Mouse (Mus musculus) MEL (cell line): Measurements from ENCODE around the gene Hipk3. TPM values are rescaled to one million over a fixed set of nuclear protein-coding genes. Genes with fewer than 3 reads are reported as not detected.

Experiments used
- DNase-seq: peaks from one replicate; pipeline ENCODE4 v3.0.0; 2011; ENCODE audit warnings: low read depth, low spot score
- H3K27ac ChIP-seq: 2 replicates; pipeline ENCODE4 v1.5.1; 2012; ENCODE audit warnings: low read depth, mild to moderate bottlenecking, control low read depth, low read length, moderate library complexity; ENCODE audit not compliant: control insufficient read depth
- H3K27me3 ChIP-seq, 2 experiments: fragments of 150-350 bp in 1 of 2; sonication (generic) in 1 of 2; 2 replicates each; pipeline ENCODE4 v1.6.1; 2012; ENCODE audit warnings: low read length in 2 of 2, mild to moderate bottlenecking in 2 of 2, improper control_type of control experiment in 1 of 2, moderate library complexity in 1 of 2; ENCODE audit not compliant: insufficient read depth in 2 of 2, control insufficient read depth in 1 of 2
- H3K36me3 ChIP-seq, 2 experiments: 2 replicates each; pipeline ENCODE4 v1.6.1; 2012 to 2014; ENCODE audit warnings: low read length in 2 of 2, improper control_type of control experiment in 1 of 2, inconsistent platforms in 1 of 2, mild to moderate bottlenecking in 1 of 2; ENCODE audit not compliant: insufficient read depth in 2 of 2, control insufficient read depth in 1 of 2
- H3K4me1 ChIP-seq, 2 experiments: fragments of 150-350 bp in 1 of 2; sonication (generic) in 1 of 2; 2 replicates each; pipeline ENCODE4 v1.6.1; 2012; ENCODE audit warnings: low read length in 2 of 2, improper control_type of control experiment in 1 of 2, mild to moderate bottlenecking in 1 of 2; ENCODE audit not compliant: insufficient read depth in 2 of 2, control insufficient read depth in 1 of 2
- H3K4me3 ChIP-seq, 2 experiments: fragments of 150-350 bp in 1 of 2; sonication (generic) in 1 of 2; 2 replicates each; pipeline ENCODE4 v1.5.1; 2012; ENCODE audit warnings: low read depth in 2 of 2, low read length in 2 of 2, mild to moderate bottlenecking in 2 of 2, moderate library complexity in 2 of 2, control low read depth in 1 of 2, improper control_type of control experiment in 1 of 2; ENCODE audit not compliant: control insufficient read depth in 1 of 2, insufficient read depth in 1 of 2
- H3K79me2 ChIP-seq: 2 replicates; pipeline ENCODE4 v1.6.1; 2012; ENCODE audit warnings: mild to moderate bottlenecking, low read length, moderate library complexity; ENCODE audit not compliant: control insufficient read depth, poor library complexity, insufficient read depth
- H3K9ac ChIP-seq: 2 replicates; pipeline ENCODE4 v1.6.1; 2012; ENCODE audit warnings: low read depth, mild to moderate bottlenecking, control low read depth, low read length, moderate library complexity; ENCODE audit not compliant: control insufficient read depth, poor library complexity, severe bottlenecking
- H3K9me3 ChIP-seq: fragments of 150-350 bp; sonication (generic); replicated peaks from 2 replicates; pipeline ENCODE4 v1.6.1; 2012; ENCODE audit warnings: mild to moderate bottlenecking, low read length, improper control_type of control experiment, moderate library complexity; ENCODE audit not compliant: insufficient read depth
- CTCF ChIP-seq, 3 experiments: IDR thresholded peaks in 2 of 3; conservative IDR thresholded peaks in 1 of 3; 2 replicates each; pipeline ENCODE4 v1.5.1; 2011 to 2012; ENCODE audit warnings: low read length in 3 of 3, low read depth in 2 of 3, mild to moderate bottlenecking in 2 of 3, improper control_type of control experiment in 1 of 3, inconsistent platforms in 1 of 3, mixed read lengths in 1 of 3, moderate library complexity in 1 of 3; ENCODE audit not compliant: control insufficient read depth in 1 of 3, insufficient read depth in 1 of 3, poor library complexity in 1 of 3, severe bottlenecking in 1 of 3
- E2F4 ChIP-seq: IDR thresholded peaks from 2 replicates; pipeline ENCODE4 v1.6.1; 2011; ENCODE audit warnings: low read depth, low read length, improper control_type of control experiment, borderline replicate concordance
- ETS1 ChIP-seq: IDR thresholded peaks from 2 replicates; pipeline ENCODE4 v1.6.1; 2012; ENCODE audit warnings: low read depth, mild to moderate bottlenecking, inconsistent platforms, low read length, improper control_type of control experiment, moderate library complexity
- JUND ChIP-seq: IDR thresholded peaks from 2 replicates; pipeline ENCODE4 v1.6.1; 2011; ENCODE audit warnings: low read depth, mild to moderate bottlenecking, improper control_type of control experiment, low read length
- KAT2A ChIP-seq: conservative IDR thresholded peaks from 2 replicates; pipeline ENCODE4 v1.6.1; 2012; ENCODE audit warnings: low read depth, low read length, improper control_type of control experiment, inconsistent platforms
- MAZ ChIP-seq: IDR thresholded peaks from 2 replicates; pipeline ENCODE4 v1.6.1; 2012; ENCODE audit warnings: low read depth, mild to moderate bottlenecking, inconsistent platforms, low read length, improper control_type of control experiment
- MXI1 ChIP-seq: IDR thresholded peaks from 2 replicates; pipeline ENCODE4 v1.6.1; 2011; ENCODE audit warnings: mild to moderate bottlenecking, low read depth, low read length, improper control_type of control experiment
- MYB ChIP-seq: IDR thresholded peaks from 2 replicates; pipeline ENCODE4 v1.6.1; 2011; ENCODE audit warnings: mild to moderate bottlenecking, low read depth, low read length, improper control_type of control experiment
- MYC ChIP-seq: IDR thresholded peaks from 2 replicates; pipeline ENCODE4 v1.6.1; 2011; ENCODE audit warnings: low read depth, mild to moderate bottlenecking, low read length, improper control_type of control experiment, moderate library complexity
- NELFE ChIP-seq: IDR thresholded peaks from 2 replicates; pipeline ENCODE4 v1.6.1; 2011; ENCODE audit warnings: low read depth, low read length, improper control_type of control experiment
- NRF1 ChIP-seq: IDR thresholded peaks from 2 replicates; pipeline ENCODE4 v1.6.1; 2014; ENCODE audit warnings: low read depth, mild to moderate bottlenecking, inconsistent platforms, low read length, improper control_type of control experiment, moderate library complexity; ENCODE audit not compliant: poor library complexity, insufficient read depth, severe bottlenecking
- POLR2AphosphoS2 ChIP-seq: IDR thresholded peaks from 2 replicates; pipeline ENCODE4 v1.6.1; 2011; ENCODE audit warnings: low read length, improper control_type of control experiment
- POLR2AphosphoS5 ChIP-seq: IDR thresholded peaks from 2 replicates; pipeline ENCODE4 v1.6.1; 2012; ENCODE audit warnings: low read depth, borderline replicate concordance, mild to moderate bottlenecking, inconsistent platforms, low read length, moderate library complexity, mixed read lengths
- RAD21 ChIP-seq: IDR thresholded peaks from 2 replicates; pipeline ENCODE4 v1.6.1; 2011; ENCODE audit warnings: mild to moderate bottlenecking, low read depth, low read length, improper control_type of control experiment
- RCOR1 ChIP-seq: IDR thresholded peaks from 2 replicates; pipeline ENCODE4 v1.6.1; 2012; ENCODE audit warnings: low read depth, mild to moderate bottlenecking, inconsistent platforms, low read length, improper control_type of control experiment
- SMC3 ChIP-seq: IDR thresholded peaks from 2 replicates; pipeline ENCODE4 v1.6.1; 2011; ENCODE audit warnings: low read depth, low read length, improper control_type of control experiment
- TAL1 ChIP-seq: IDR thresholded peaks from 2 replicates; pipeline ENCODE4 v1.6.1; 2012; ENCODE audit warnings: mild to moderate bottlenecking, inconsistent platforms, low read length, moderate library complexity, mixed read lengths
- TCF12 ChIP-seq: IDR thresholded peaks from 2 replicates; pipeline ENCODE4 v1.6.1; 2014; ENCODE audit warnings: low read depth, mild to moderate bottlenecking, inconsistent platforms, low read length, improper control_type of control experiment, moderate library complexity
- UBTF ChIP-seq: IDR thresholded peaks from 2 replicates; pipeline ENCODE4 v1.6.1; 2012; ENCODE audit warnings: low read depth, mild to moderate bottlenecking, inconsistent platforms, low read length, improper control_type of control experiment, moderate library complexity, borderline replicate concordance; ENCODE audit not compliant: insufficient read depth
- USF1 ChIP-seq: IDR thresholded peaks from 2 replicates; pipeline ENCODE4 v1.6.1; 2014; ENCODE audit warnings: low read depth, mild to moderate bottlenecking, inconsistent platforms, low read length, improper control_type of control experiment, moderate library complexity
- USF2 ChIP-seq, 2 experiments: IDR thresholded peaks; 2 replicates each; pipeline ENCODE4 v1.6.1; 2011 to 2012; ENCODE audit warnings: improper control_type of control experiment in 2 of 2, low read length in 2 of 2, borderline replicate concordance in 1 of 2, inconsistent platforms in 1 of 2, low read depth in 1 of 2, mild to moderate bottlenecking in 1 of 2; ENCODE audit not compliant: insufficient read depth in 1 of 2
- ZC3H11A ChIP-seq: IDR thresholded peaks from 2 replicates; pipeline ENCODE4 v1.6.1; 2012; ENCODE audit warnings: low read depth, mild to moderate bottlenecking, inconsistent platforms, low read length, improper control_type of control experiment
- ZKSCAN1 ChIP-seq: IDR thresholded peaks from 2 replicates; pipeline ENCODE4 v1.6.1; 2012; ENCODE audit warnings: low read depth, mild to moderate bottlenecking, inconsistent platforms, low read length, improper control_type of control experiment, moderate library complexity
- ZMIZ1 ChIP-seq: IDR thresholded peaks from 2 replicates; pipeline ENCODE4 v1.6.1; 2012; ENCODE audit warnings: low read depth, mild to moderate bottlenecking, inconsistent platforms, low read length, improper control_type of control experiment, moderate library complexity
- ZNF384 ChIP-seq: IDR thresholded peaks from 2 replicates; pipeline ENCODE4 v1.6.1; 2012; ENCODE audit warnings: low read depth, mild to moderate bottlenecking, inconsistent platforms, low read length, improper control_type of control experiment
- polyA plus RNA-seq, 2 experiments: library from polyadenylated mRNA; stranded (reverse) in 1 of 2; unstranded in 1 of 2; fragments of >175 nt in 1 of 2; fragments of >200 nt in 1 of 2; gene quantifications; 2 replicates each; pipeline versions ENCODE4 v1.2.1 to v1.2.4; 2012; ENCODE audit warnings: low replicate concordance in 2 of 2, low read depth in 1 of 2; ENCODE audit not compliant: insufficient read length in 2 of 2, insufficient read depth in 1 of 2, missing spikeins in 1 of 2
- total RNA-seq: library from RNA; depleted of rRNA; stranded (reverse); fragments of 300-350 nt; gene quantifications from 2 replicates; pipeline ENCODE4 v1.2.3, GENCODE M21; 2012

The Hipk3 gene
- total and polyA plus RNA-seq, 3 experiments = 11.9 to 19.4 (median 17.0) TPM

- Histone ChIP-seq H3K36me3 (no peaks in the 10 kb centered on the region), H3K4me3 (no peak overlapping the region), H3K27ac (no peak overlapping the region), H3K79me2 (no peaks in the 10 kb centered on the region), H3K9me3 (no peaks in the 10 kb centered on the region), H3K9ac (no peak overlapping the region), H3K4me1 (no peaks in the 10 kb centered on the region), H3K27me3 (peaks cover 3 to 4% of the 10 kb centered on the region in 2 experiments; a peak in 3 of 4 replicates)
- no peak for TF ChIP-seq NELFE
- no peak for TF ChIP-seq ZKSCAN1
- TF ChIP-seq UBTF = no peak
- no peak for TF ChIP-seq USF1
- TF ChIP-seq ZC3H11A = no peak
- TF ChIP-seq KAT2A = no peak
- no peak for TF ChIP-seq SMC3
- TF ChIP-seq ZMIZ1 = no peak
- TF ChIP-seq TCF12 = no peak
- TF ChIP-seq MAZ = no peak
- TF ChIP-seq RCOR1 = no peak
- TF ChIP-seq MXI1 = no peak
- TF ChIP-seq CTCF (IDR thresholded peaks at IDR 0.05 in 2 of 3, conservative IDR thresholded peaks at IDR 0.05 in 1 of 3; ENCODE audit: control insufficient read depth in 1 of 3, insufficient read depth in 1 of 3, low read depth in 2 of 3, low read length in 3 of 3, poor library complexity in 1 of 3, severe bottlenecking in 1 of 3) = no peak
- TF ChIP-seq RAD21 = no peak
- TF ChIP-seq POLR2AphosphoS2 = no peak
- DNase-seq = no peak
Observed at GRCm38 (mm10) chr2:104411806-104412205, 82.4 kb downstream of the Hipk3 start.

DNA sequence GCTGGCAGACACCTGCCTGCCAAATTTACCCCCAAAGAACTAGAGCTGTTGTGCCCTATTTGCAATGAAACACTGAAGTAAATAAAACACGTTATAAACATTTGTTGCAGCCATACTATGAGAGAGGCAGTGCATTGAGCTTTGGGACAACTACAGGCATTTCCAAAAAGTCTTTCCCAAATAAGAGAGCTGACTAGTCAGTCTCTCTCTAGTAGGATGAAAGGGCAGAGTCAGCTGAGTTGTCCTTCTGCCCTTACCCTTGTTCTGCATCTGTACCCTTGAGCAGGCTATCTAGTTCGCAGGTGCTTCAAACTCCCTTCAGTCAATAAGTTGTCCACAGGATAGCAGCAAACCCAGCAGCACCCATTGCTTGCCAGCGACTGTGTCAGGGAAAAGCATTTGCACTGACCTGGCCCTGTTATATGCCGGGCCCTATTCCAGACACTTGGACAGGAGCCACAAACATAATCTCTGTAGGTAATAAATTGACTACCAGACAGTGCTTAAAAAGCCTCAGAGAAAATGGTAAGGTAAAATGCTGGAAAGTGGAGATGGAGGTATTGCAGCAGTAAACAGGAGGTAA is 83.2 kb downstream of the Hipk3 start, which contains the start of gene D430041D05Rik:
Gene D430041D05Rik, minus strand, starts transcription at position 51 of the 583 bp plus-strand sequence.
- H3K9me3 ChIP-seq = no peaks in the 10 kb centered on the region
- H3K79me2 ChIP-seq = no peaks in the 10 kb centered on the region
- no peak for TF ChIP-seq TAL1
- no peak for TF ChIP-seq MYB
- no peak for TF ChIP-seq SMC3
- no peak for TF ChIP-seq JUND
- no peak for TF ChIP-seq ZNF384
- no peak for TF ChIP-seq USF2 (IDR thresholded peaks at IDR 0.05; ENCODE audit: borderline replicate concordance in 1 of 2, insufficient read depth in 1 of 2, low read depth in 1 of 2, low read length in 2 of 2)
- no peak for TF ChIP-seq NRF1
- TF ChIP-seq POLR2AphosphoS5 = no peak
- TF ChIP-seq UBTF = no peak
- TF ChIP-seq MYC = no peak
- TF ChIP-seq E2F4 = no peak
- TF ChIP-seq KAT2A = no peak
- no peak for TF ChIP-seq ETS1
- TF ChIP-seq TCF12 = no peak
- no peak for TF ChIP-seq ZKSCAN1
- TF ChIP-seq ZC3H11A = no peak
- no peak for TF ChIP-seq RAD21
- H3K27ac ChIP-seq = no peak within 1 kb of the TSS
- peaks cover 5 to 6% of the 10 kb centered on the region in 2 experiments; a peak in 3 of 4 replicates for H3K27me3 ChIP-seq
- H3K36me3 ChIP-seq = no peaks in the 10 kb centered on the region
- no peak within 1 kb of the TSS for H3K4me3 ChIP-seq
- no peak within 1 kb of the TSS for H3K9ac ChIP-seq
- H3K4me1 ChIP-seq = no peaks in the 10 kb centered on the region
- no peak for DNase-seq
